Mouse (Mus musculus): Measurements from ENCODE around the gene Arhgef12.

Arhgef12 gene

DNA sequence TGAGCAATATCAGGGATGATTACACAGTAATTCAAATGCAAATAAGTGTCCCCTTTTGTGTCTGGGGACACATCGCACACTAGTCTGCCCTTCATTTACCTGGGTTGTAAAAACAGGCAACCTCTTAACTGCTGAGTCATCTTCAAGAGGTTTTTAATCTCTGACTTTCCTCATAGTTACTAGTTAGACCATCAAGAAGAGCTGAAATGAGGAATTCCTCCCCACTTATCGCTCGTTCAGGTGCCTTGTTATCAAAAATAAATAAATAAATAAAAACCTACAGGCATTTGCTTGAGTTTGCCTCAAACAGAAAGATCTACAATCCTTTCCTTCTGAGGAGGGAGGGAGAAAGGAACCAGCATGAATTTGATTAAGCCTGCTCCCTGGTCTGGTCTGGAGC, 1.7 kb upstream of the Arhgef12 start:
- DNase-seq (ENCODE audit: low spot score): no peak

DNA sequence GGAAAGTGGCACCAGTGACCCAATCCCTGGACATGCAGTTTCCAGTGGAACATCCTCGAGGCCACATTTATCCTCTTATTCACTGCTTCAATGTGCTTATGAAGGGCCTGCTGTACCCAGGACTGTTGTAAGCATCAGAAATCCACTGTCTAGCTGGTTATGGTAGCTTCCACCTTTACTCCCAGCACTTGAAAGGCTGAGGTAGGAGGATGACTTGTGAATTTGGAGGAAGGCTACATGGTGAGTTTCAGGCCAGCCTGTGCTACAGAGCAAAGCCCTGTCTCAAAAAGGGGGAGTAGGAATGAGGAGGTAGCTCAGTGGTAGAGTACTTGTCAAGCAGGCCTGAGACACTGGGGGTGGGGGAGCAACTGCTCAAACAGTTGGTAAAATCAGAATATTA, 1.0 kb upstream of the Arhgef12 start:
- DNase-seq (ENCODE audit: low spot score): no peak

DNA sequence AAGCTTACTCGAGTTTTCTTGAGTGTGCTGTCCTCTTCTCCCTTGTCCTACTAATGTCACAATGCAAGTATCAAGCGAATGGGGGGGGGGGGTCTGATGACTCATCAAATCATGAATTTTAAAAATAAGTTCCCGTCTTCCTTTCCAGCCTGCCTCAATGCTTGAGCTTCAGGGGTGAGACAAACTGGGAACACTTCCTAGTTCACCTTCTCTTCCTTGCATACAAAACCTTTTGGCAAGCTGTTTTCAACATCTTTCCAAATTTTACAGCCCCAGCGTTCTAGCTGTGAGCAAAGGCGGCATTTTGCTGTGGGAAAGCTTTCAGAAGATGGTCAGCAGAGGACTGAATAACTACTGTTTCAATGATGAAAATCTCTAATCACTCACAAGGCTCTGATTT, 516 bp upstream of the Arhgef12 start:
- DNase-seq (ENCODE audit: low spot score): no peak

DNA sequence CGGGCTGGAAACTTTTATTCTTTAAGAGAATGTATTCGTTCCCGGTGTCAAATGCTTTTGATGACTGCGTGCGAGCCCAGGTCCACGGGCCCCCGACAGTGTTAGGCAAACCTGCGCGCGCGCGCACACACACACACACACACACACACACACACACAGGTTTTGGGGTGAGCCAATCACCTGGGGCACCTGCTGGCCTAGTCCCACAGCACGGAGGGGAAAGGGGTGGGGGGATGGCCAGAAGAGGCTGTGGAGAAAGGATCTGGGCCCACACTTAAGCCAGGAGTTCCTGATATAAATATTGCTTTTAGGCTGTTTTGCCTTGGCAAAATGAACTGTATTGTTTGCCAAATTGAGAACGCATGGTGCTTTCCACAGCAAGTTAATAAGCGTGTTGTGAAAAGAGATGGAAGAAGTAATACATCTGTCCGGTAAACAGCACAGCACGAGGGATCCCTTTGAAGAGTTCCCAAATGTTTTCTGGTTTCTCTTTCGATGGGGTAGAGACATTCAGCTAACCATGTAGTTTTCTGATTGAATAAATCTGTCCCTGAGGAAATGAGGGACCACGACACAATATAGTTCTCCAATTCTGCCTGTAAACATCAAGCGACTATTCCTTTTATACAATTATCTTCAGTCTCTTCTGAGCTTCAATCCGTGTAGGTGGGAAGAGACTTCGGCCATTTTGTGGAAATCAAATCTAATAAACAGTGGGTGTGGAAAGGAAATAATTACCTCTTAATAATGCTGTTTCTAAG, 433 bp downstream of the Arhgef12 start:
- DNase-seq (ENCODE audit: low spot score): peak; percentile 38

DNA sequence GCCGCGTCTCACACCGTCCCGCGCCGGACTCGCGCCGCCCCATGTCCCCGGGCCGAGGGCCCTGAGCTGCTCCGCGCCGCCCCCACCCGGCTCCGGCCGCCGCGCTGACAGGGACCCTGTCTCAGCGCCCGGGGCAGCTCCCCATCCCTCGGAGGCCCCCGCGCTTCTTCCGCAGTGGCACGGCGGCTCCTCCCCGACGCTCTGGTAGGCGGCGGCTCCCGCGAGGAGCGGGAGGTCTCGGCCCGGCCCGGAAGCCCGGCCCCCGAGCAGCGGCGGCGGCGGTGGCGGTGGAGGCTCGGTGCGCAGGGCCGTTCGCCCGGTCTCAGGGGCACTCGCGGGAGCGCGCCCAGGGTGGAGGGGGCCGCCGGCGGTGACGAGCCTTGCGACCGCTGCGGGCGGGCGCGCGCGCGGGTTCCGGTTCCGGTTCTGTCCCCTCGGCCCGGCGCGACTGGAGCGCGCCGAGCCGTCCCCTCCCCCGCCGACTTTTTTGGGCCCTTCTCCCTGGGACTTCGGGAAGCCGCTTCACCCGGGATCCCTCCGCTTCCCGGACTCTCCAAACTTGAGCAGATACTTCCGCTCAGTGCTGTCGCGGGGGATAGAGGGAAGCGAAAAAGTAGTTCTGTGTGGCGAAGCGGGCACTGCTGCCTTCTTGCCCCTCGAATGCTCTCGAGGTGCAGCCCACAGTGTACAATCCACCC, 1.2 kb downstream of the Arhgef12 start:
- DNase-seq (ENCODE audit: low spot score): peak; percentile 90

DNA sequence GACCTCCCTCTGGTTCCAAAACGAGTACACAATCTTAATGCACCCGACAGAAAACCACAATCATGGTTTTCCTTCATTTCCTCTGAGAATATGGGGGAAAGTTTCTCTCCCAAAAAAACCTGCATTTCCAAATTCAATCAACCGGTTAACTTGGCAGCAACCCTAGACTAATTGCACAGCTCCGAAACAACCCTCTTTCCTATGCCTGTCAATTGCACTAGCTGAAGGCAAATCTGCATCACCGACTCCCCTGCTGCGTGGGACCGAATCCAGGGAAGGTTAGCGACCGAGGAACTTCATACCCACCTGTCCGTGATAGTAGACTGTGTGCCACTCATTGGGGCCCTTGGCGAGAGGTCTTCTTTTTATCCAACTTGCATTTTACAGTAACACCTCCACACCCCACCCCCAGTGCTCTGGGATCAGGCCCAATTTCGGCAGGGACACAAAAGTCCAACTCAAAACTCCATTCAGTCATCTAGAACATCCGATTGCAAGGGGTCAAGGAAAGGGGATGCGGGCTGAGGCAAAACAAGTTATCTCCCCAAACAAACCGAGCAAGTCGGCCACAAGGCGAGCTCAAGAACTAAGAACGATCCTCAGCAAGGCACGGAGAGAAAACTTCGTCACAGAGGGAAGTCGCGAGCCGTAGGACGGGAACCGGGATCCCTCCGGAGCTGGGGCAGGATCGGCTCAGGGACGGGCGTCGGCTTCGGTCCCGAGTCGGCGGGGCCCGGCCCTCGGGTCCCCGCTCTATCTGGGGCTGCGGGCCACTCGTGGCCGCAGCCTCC, 2.0 kb downstream of the Arhgef12 start:
- DNase-seq (ENCODE audit: low spot score): no peak

DNA sequence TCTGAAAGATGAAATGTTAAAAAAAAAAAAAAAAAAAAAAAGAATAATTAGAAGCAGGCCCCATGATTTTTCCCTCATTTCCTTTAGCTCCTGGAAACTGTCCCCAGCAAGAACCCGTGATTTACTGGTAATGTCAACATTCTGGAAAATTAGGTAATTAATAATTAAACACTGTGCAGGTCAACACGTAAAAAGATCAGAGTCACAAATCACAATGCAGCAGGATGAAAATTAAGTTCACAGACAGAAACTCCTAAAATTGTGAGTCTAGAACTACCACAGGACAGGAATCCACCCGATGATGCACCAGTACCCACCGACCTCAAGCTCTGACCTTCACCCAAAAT, 2.5 kb downstream of the Arhgef12 start:
- no peak for DNase-seq (ENCODE audit: low spot score)

DNA sequence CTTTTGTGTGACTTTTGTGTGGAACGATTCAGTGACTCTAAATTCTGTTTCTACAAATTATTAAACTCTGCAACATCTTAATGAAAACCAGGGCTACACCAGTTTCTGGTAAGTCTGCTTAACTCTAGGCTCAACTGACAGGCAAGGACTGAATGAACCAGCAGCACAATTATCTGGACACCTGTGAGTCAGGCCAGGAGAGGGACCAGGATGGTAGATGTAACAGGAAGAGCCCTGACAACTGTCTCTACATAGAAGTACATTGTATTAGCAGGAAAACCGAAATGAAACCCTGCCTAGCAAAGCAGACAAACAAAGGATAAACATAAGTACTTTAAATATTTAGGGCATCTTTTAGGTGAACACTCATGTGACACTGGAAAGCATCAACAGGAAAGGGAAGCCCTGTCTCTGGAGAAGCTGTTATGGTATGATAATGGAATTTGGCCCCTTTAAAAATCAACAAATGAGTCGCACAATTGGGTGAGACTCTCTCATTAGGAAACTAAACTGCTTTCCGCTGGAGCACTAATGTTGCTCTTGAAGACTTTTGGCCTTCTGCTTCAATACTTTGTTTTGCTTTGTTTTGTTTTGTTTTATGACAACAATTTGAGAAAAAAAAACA, 3.3 kb downstream of the Arhgef12 start:
- DNase-seq (ENCODE audit: low spot score): no peak

DNA sequence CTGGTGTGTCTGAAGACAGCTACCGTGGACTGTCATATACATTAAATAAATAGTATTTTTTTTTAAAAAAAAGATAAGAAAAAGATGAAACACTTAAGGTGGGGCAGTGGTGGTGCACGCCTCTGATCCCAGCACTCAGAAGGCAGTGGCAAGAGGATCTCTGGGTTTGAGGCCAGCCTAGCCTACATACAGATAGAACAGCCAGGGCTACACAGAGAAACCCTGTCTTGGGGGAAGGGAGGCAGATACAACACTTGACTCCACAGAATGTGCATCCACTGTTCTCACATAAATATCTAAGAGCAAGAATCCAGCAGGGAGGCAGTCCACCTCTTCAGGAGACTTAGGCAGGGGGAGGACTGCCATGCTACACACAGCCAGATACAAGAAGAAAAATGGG, 4.1 kb downstream of the Arhgef12 start:
- DNase-seq (ENCODE audit: low spot score): no peak

DNA sequence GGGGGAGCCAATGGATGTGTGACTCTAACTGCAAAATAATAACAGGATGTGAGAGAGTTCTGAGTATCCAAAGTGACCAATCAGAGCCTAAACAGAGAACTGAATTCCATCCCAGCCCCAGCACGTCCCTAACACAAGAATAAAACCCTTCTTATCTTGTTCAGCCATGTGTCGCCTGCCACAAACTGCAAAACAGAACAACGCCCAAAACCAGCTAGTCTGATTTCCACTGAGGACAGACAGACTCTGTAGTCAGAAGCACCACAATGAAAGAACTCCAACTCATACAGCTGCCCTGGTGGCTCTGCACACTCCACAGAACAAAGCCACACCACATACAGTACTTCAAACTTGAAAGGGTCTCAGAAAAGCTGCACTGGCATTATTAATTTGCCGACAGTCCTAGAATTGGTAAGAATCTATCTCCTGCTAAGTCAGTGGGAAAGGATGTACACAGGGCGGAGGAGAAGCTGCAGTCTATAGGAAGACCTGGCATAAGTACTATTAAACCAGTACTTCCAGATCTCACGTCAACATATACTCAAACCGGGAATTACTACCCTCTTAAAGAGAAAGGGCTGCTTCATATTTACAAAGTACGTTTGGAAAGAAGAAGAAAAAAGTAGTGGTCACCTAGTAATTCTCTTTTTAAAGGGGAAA, 5.0 kb downstream of the Arhgef12 start:
- DNase-seq (ENCODE audit: low spot score): no peak

DNA sequence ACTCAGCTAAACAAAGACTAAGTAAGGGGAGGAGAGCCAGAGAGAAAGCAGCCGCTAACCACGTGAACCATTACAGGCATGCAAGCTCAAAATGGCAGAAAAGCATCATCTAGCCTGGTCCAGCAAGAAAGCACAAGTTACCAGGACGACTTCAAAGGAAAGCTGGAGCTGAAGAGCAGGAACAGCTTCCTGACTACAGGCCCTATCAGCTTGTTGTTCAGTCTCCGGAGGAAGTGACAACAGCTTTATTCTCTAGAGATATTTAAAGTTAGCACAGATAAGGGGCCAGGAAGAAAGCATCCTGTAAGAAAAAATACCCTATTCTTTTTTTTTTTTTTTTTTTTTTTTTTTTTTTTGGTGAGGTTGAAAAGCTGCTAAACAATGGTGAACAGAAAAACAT, 8.1 kb downstream of the Arhgef12 start:
- DNase-seq (ENCODE audit: low spot score): no peak

DNA sequence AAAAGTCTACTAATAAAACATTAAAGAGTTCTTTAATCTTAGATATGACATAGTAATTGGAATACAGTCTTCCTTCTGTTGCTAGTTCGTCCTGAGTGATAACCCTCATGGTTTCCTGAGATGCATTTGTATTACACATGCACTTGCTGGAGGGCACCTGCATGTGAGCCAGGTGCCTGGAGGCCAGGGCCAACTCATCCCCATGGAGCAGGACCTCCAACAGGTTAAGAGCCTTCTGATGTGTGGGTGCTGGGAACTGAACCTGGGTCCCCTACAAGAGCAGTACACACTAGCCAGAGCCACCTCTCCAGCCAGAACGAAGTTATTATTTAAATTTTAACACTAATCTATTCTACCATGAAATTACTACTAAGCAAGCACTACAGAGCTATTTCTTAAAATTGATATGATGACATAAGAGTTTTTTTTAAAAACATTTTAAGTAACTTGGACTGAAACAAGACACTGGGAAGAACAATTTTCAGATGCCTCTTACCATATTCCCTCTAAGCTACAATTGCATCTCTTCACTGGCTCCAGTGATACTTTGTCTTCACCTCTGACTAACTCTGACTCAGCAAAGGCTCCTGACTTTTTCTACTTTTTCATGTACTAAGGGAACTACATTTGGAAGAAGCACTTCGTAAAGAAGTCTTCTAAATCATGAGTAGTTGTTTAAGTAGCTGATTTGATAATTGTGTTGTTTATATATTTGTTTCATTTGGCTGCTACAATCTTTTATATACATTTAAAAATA, 9.1 kb downstream of the Arhgef12 start:
- DNase-seq (ENCODE audit: low spot score): no peak

DNA sequence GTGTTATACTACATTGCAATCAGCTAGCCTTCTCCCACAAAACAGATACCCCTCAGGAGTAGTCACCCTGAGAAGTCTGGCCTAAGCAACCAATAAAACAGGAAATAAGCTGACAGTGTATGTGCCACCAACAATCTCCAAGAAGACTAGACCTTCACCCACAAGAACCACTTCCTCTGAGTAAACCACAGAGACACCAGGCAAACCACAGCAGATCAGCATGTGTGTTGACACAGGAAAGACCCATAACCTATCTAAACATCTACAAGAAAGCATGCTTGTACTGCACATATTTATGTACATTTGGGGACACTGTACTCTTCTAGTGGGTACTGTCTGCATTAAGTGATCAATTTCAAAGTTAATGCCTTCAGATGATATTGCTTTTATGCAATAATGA, 10.7 kb downstream of the Arhgef12 start:
- no peak for DNase-seq (ENCODE audit: low spot score)

DNA sequence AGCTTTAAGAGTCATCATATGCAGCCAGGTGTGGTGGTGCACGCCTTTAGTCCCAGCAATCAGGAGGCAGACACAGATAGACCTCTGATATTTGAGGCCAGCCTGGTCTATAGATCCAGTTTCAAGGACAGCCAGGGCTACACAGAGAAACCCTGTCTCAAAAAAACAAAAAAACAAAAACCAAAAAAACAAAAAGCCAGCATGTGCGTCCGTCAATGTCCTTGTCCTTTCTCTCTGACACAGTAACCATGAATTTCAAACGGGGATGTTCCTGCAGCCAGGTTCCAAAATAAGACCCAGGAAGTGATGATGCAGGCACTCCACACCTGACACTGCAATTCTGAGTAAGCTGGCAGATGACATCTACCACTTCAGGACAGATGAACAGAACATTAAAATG, 12.2 kb downstream of the Arhgef12 start:
- no peak for DNase-seq (ENCODE audit: low spot score)

DNA sequence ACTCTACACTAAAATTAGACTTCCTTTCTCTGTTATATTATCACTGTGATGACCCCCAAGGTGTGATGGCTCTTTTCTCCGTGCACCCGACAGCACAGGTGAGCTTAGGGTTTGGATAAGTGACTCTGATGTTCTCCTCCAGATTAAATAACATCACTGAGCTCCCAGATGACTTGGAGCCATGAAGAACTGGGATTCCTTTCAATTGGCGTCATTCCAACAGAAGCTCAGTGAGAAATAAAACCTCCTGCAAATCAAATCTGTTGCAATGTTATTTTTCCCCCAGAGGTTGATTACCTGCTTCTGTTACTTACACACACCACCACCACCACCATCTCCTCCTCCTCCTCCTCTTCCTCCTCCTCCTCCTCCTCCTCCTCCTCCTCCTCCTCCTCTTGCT, 13.2 kb downstream of the Arhgef12 start:
- DNase-seq (ENCODE audit: low spot score): no peak

DNA sequence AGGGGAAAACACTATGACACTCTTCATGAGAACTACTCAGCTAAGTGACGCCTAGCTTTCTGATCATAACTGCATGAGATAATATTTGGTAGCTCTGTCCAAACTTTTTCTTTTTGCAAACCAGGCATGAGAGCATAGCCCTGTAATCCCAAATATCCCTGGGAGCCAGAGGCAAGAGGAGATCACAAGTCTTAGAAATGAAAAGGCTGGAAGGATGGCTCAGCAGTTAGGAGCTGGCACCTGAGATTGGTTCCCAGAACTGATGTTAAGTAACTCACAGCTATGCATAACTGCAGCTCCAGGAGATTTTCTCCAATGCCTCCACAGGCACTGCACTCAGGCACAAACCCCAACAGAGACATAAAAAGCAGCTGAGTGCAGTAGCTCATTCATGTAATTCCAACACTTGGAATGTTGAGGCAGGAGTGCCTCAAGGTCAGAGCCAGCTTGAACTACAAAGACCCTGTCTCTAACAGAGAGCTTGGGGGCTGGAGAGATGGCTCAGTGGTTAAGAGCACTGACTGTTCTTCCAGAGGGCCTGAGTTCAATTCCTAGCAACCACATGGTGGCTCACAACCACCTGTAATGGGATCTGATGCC, 21.3 kb downstream of the Arhgef12 start:
- no peak for DNase-seq (ENCODE audit: low spot score)

DNA sequence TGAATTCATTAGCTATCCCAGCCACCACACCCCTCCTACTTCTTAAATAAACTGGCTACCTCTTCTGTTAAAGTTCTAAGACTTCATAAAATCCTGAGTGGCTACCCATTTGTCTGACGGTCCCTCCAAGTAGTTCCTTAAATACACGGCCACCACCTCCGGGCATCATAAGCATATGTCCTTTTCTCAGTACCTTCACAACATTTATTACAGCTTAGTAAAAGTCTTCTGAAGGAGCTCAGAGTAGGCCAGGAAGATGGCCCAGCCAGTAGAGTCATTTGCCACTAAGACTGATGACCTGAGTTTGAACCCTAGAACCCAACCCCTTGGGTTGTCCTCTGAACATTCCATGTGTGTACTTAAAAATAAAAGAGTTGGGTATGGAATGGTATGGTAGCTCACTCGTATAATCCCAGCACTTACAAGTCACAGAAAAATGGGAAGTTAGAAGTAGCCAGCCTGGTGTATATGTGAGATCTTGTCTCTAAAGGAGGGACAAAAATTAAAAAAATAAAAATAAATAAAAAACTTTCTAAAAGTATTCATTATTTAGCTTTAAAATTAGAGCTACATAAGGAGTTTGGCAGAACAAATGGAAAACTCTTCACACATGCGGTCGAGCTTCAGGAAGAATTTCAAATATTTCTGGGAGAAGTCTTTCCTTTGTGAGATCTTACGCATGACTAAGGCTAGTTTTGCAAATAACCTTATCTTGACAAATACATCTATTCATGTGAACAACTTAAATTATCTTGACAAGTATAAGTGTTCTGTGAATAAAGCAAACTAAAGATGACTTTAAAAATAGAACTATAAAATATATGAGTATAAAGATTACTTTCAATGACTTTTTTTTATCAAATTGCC, 22.3 kb downstream of the Arhgef12 start:
- no peak for DNase-seq (ENCODE audit: low spot score)

DNA sequence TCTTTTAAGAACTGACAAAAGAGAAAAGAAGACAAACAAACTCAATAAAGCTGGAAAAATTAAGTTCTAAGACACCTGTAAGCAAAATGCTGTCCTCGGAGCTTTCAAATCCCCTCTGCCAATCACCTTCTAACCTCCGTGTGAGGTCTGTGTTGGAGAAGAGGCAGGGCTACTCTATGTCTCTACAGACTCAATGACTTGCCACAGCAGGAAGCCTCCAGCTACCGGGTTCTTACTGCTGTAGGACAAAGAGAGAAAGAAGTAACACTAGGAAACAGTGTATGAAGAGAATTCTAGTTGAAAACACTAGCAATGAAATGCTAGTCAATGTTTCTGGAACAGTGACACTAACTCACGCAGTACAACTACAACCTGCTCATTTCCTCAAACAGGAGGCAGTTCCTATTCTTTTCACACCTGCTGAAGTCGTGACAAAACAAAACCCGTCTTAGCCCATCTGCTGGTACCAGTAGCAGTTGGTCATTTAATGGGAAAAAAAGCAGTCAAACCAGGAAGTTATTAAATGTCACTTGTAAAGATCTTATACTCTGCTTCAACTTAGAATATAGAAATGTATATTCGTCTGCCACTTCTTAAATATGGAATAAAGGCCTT, 23.5 kb downstream of the Arhgef12 start:
- no peak for DNase-seq (ENCODE audit: low spot score)

DNA sequence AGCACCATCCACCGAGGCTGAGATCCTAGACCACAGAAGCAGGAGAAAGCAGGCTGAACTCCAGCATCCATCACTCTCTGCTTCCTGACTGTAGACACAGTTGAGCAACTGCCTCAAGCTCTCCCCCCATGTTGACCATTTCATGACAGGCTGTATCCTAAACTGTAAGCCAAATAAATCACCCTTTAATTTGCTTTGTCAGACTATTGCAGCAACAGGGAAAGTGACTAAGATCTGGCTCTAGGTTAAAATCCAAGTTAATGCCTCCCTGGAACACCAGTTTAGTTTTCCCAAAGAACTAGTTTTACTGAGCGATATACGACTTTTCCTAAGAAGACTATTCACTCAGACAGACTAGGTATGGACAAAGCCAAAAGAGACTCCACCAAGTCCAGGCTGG, 28.3 kb downstream of the Arhgef12 start:
- no peak for DNase-seq (ENCODE audit: low spot score)

DNA sequence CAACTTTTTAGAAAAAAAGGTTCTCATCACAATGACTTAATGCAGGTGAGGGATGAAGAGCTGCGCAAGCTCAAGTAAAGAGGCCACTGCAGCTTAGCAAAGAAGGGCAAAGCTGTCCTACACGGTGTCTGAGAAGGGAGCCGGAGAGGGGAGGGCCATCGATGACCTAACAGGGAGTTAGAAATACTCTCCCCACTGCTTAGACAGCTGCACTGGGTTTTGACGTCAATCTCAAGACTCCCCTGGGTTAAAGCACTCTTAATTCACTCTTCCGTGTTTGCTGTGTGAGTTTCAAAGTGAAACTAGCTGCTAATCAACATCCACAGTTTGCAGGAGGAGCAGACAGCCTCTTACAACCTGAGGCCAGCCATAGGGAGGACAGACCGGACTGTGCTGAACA, 30.9 kb downstream of the Arhgef12 start:
- DNase-seq (ENCODE audit: low spot score): no peak

All from urinary bladder, postnatal 25 days (tissue).